ENCODE assay signal across 18 mouse cellular contexts in the genomic region with DNA sequence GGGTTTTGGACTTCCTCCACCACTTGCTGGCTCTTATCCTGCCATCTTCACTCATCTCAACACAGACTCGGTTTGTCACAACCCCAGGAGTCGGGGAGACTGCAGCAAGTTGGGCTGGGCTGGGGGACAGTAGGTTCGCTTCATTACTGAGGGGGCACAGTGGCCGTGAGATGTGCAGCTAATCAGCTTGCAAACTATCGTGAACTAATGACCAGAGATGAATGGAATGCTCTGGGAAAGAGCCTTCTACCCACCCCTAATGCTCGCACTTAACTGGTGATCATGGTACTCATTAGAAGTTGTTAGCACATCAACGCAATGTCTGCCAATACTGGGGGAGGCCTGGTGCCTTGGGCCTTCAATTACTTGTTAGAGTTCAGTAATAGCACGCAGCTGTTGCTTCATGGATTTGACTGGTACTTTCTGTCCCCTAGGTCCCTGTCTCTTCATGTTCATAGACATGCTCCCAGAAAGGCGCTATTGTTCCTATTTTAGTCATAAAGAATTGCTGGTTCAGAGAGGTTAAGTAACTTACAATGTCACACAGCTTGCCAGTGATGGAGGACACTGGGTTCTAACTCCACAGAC.
DNase-seq lines count a peak whose midpoint lies in the region; TF ChIP-seq lines count a peak whose summit lies in the region.
"Had no signal": no experiment of that assay in that cellular context is flagged by ENCODE, and none has a peak within 500 bp of the region (broad histone marks: within the 10 kb centered on the region; RNA-seq: fewer than 3 reads in every experiment).

No protein-coding gene starts in this region.

- no peaks in the 10 kb centered on the region for H3K4me1 ChIP-seq in lung, adult 2 months (ENCODE audit: control insufficient read depth, insufficient read depth, low read length)

- TF ChIP-seq POLR2A in brain, embryonic 14.5 days (IDR thresholded peaks at IDR 0.05; ENCODE audit: borderline replicate concordance, extremely low read depth, insufficient read depth, insufficient read length, poor library complexity, severe bottlenecking): no peak
- TF ChIP-seq POLR2A in lung, adult 2 months (IDR thresholded peaks at IDR 0.05; ENCODE audit: borderline replicate concordance, extremely low read depth, low read depth, low read length): no peak

- H3K4me3 ChIP-seq in lung, adult 2 months (replicated peaks; ENCODE audit: extremely low read depth, low read depth, low read length): no peak overlapping the region
- H3K4me3 ChIP-seq: embryonic facial prominence, embryonic 10.5 days; embryonic facial prominence, embryonic 12.5 days; forebrain, embryonic 10.5 days; forebrain, embryonic 13.5 days had no signal

- WGBS in lung, adult 2 months: 71% methylated on average over 9 of the region's 9 CpGs

- peak; percentile 81 for DNase-seq in Muller cell, postnatal 12 days (ENCODE audit: inconsistent ontology term)
- DNase-seq in brain, embryonic 14.5 days (ENCODE audit: low read depth): peak; percentile 53
- peak; percentile 90 for DNase-seq in gonadal fat pad, adult 2 months (ENCODE audit: low read depth)
- DNase-seq in retina, postnatal 1 day: peak; percentile 75
- no peak for DNase-seq in cerebellum, adult 8-10 months
- DNase-seq in urinary bladder, postnatal 4 days (ENCODE audit: low spot score in 2 of 2): no peak
- no peak for DNase-seq in lung, adult 2 months
- DNase-seq: adrenal gland, adult 8-10 months; adrenal gland, postnatal 14 days; adrenal gland, postnatal 36 days; cerebellum, adult 11 months; cerebellum, adult 18-20 months; cerebellum, adult 9-10 months; cerebellum, postnatal 25 days had no signal

- no peak for TF ChIP-seq CTCF in brain, embryonic 14.5 days (IDR thresholded peaks at IDR 0.05; ENCODE audit: borderline replicate concordance, extremely low read depth, insufficient read depth, insufficient read length)
- TF ChIP-seq CTCF in lung, adult 2 months (IDR thresholded peaks at IDR 0.05; ENCODE audit: insufficient read depth, low read length): no peak

Comparison
In these comparisons a context has a peak if more than half of its experiments do, and no peak if none do; other contexts are left out.
1. DNase-seq: peak in Muller cell, postnatal 12 days (single experiment), brain, embryonic 14.5 days (single experiment), gonadal fat pad, adult 2 months (single experiment) and retina, postnatal 1 day (single experiment); none in cerebellum, adult 8-10 months (single experiment), urinary bladder, postnatal 4 days (0 of 2) and lung, adult 2 months (single experiment).